Mouse (Mus musculus) heart, embryonic 15.5 days (tissue): ENCODE results near the gene Olfr128. TPM values are rescaled to one million over a fixed set of nuclear protein-coding genes. Genes with fewer than 3 reads are reported as not detected.
"Not testable (repeated sequence)": the region's sequence is repeated elsewhere in the genome, so short reads cannot be mapped to it uniquely, and the experiment has no call there.

Source experiments
- ATAC-seq: fragments of 200-750 bp; cut with Nextera tagmentation; replicated peaks from 2 replicates; pipeline ENCODE4 v1.8.0; 2017; ENCODE audit warnings: low read depth, moderate TSS enrichment; ENCODE audit not compliant: insufficient number of reproducible peaks, insufficient read depth, low FRiP score
- H3K27ac ChIP-seq: fragments of 300-500 bp; sonication (generic); 2 replicates; pipeline ENCODE4 v1.5.1; 2015; ENCODE audit warnings: mild to moderate bottlenecking, inconsistent platforms
- H3K27me3 ChIP-seq: fragments of 300-500 bp; sonication (generic); 2 replicates; pipeline ENCODE4 v1.6.1; 2015; ENCODE audit warnings: inconsistent platforms
- H3K36me3 ChIP-seq: fragments of 300-500 bp; sonication (generic); 2 replicates; pipeline ENCODE4 v1.6.1; 2015; ENCODE audit warnings: mild to moderate bottlenecking, inconsistent platforms
- H3K4me1 ChIP-seq: fragments of 300-500 bp; sonication (generic); replicated peaks from 2 replicates; pipeline ENCODE4 v1.6.1; 2015; ENCODE audit warnings: inconsistent platforms
- H3K4me2 ChIP-seq: fragments of 300-500 bp; sonication (generic); 2 replicates; pipeline ENCODE4 v1.6.1; 2015; ENCODE audit warnings: inconsistent platforms, mild to moderate bottlenecking, moderate library complexity
- H3K4me3 ChIP-seq: fragments of 300-500 bp; sonication (generic); 2 replicates; pipeline ENCODE4 v1.5.1; 2015; ENCODE audit warnings: mild to moderate bottlenecking, inconsistent platforms
- H3K9ac ChIP-seq: fragments of 300-500 bp; sonication (generic); 2 replicates; pipeline ENCODE4 v1.6.1; 2015; ENCODE audit warnings: mild to moderate bottlenecking, inconsistent platforms
- H3K9me3 ChIP-seq: fragments of 300-500 bp; sonication (generic); replicated peaks from 2 replicates; pipeline ENCODE4 v1.6.1; 2016; ENCODE audit warnings: inconsistent platforms
- WGBS: fragments of 180-500 bp; shearing (Covaris S2); methylation state at CpG from one replicate; pipeline ENCODE4 v1.1.7; 2015; ENCODE audit warnings: mixed read lengths; 5-methylcytosine and 5-hydroxymethylcytosine counted together
- polyA plus RNA-seq: library from polyadenylated mRNA; unstranded; fragments of >200 nt; fragmentation: Nextera tagmentation; extraction: Ambion mirVana; gene quantifications from 2 replicates; pipeline ENCODE4 v1.2.1, GENCODE M21; 2015

Gene Olfr128
- polyA plus RNA-seq: not detected in 2 replicates

DNA sequence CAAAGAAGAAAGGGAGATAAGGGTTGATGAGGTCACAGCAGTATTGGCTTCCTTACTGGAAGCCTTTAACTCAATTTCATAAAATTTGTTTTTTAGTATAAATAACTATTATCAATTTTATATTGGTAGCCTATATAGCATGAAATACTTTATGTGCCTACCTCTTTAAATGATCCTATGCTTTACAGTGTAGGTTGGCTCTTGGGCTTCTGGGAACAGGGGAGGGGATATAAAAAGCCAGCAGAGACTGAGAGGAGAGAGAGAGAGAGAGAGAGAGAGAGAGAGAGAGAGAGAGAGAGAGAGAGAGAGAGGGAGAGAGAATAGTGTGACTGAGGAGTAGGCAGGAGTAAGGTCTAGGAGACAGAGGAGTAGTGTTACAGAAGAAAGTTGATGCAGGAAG is at the start of gene Olfr128:
Gene Olfr128, plus strand, starts transcription at position 301 of the 400 bp plus-strand sequence.
- no peak within 1 kb of the TSS for H3K4me2 ChIP-seq
- no peak within 1 kb of the TSS for H3K9ac ChIP-seq
- H3K4me1 ChIP-seq: no peaks in the 10 kb centered on the region
- ATAC-seq: no peak
- H3K36me3 ChIP-seq: no peaks in the 10 kb centered on the region
- no peak within 1 kb of the TSS for H3K27ac ChIP-seq
- H3K27me3 ChIP-seq: no peaks in the 10 kb centered on the region
- H3K4me3 ChIP-seq: no peak within 1 kb of the TSS
- H3K9me3 ChIP-seq: no peaks in the 10 kb centered on the region

DNA sequence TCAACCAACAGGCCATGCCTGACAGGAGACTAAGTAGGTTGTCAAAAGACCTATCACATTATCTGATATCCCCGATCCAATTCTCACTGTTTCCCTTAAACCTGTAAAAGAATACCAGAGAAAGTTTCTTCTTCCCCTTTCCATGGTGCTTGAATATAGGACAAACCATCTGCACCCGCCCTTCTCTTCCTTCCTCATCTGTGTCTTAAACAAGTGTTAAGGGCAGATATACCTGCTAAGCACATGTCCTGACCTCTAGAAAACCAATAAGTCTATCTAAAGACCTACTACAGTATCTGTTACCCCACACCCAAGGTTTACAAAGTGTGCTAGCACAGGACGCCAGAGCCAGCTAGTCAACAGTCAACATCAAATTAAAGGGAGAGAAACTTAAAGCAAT is 46.5 kb upstream of the Olfr128 start:
- 71% methylated on average over 3 of the region's 3 CpGs for WGBS
- no peaks in the 10 kb centered on the region for H3K36me3 ChIP-seq
- no peak for ATAC-seq

DNA sequence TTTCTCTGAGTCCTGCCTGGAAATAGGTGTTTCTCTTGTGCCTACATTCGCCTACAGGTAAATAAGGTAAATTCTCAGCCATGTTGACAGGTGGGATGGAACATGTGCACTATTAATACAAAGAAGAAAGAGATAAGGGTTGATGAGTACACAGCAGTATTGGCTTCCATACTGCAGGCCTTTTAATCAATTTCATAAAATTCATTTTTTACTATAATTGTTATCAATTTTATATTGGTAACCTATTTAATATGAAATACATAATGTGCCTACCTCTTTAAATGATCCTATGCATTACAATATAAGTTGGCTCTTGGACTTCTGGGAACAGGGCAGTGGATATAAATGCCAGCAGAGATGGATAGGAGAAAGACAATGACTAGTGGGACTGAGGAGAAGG is 20.2 kb upstream of the Olfr128 start, which contains the start of gene Olfr127:
Gene Olfr127, plus strand, starts transcription at position 301 of the 400 bp plus-strand sequence.
- ATAC-seq: no peak
- Histone ChIP-seq H3K27me3 (no peaks in the 10 kb centered on the region), H3K4me2 (no peak within 1 kb of the TSS), H3K27ac (no peak within 1 kb of the TSS), H3K4me3 (no peak within 1 kb of the TSS), H3K36me3 (no peaks in the 10 kb centered on the region), H3K4me1 (no peaks in the 10 kb centered on the region), H3K9ac (no peak within 1 kb of the TSS), H3K9me3 (no peaks in the 10 kb centered on the region)
- 43% methylated on average over 1 of the region's 1 CpGs for WGBS

More for the DNA sequence above, 46.5 kb upstream of the Olfr128 start:
- no peaks in the 10 kb centered on the region for H3K9me3 ChIP-seq
- H3K4me2 ChIP-seq: no peak overlapping the region
- H3K4me3 ChIP-seq: no peak overlapping the region
- no peaks in the 10 kb centered on the region for H3K27me3 ChIP-seq
- no peak overlapping the region for H3K9ac ChIP-seq
- no peak overlapping the region for H3K27ac ChIP-seq
- no peaks in the 10 kb centered on the region for H3K4me1 ChIP-seq

DNA sequence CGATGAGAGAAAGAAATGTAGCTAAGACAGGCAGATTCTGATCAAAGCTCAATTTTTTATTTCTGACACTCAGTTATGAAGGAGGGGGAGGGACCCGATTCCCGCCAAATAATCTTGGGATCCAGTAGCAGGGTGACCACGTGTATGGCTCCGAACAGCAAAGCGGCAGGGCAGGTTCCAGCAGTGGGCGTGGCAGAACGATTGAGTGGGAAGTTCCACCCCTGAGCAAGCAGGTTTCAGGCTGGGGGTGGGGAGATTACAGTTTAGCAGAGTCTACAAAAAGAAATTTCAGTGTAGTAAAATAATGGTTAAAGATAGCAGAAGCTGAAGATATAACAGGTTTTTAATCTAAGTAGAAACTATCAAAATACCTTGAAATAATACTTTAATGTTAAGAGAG is 13.5 kb upstream of the Olfr128 start:
- H3K4me1 ChIP-seq, H3K4me2 ChIP-seq, H3K27ac ChIP-seq, H3K27me3 ChIP-seq, ATAC-seq, H3K4me3 ChIP-seq, H3K9ac ChIP-seq, H3K9me3 ChIP-seq, H3K36me3 ChIP-seq: not testable (repeated sequence)
- WGBS: 51% methylated on average over 8 of the region's 8 CpGs

DNA sequence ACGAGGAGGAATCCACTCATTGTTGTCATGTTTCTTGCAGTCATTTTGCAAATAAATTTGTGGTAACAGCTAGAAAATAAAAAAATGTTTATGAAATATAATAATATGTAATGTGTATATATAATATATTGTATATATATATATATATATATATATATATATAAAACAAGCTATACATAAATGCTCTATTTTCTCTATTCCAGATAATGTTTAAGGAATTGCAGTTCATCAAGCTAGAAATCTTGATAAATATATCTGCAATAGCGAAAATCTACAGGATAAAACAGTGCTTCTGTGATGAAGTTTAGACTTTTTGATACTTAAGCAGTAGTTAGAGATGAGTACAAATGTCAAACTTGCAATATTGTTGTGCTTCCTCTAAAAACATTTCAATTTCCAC is 32.6 kb downstream of the Olfr128 start, which contains the start of gene Olfr761:
Gene Olfr761, minus strand, starts transcription at position 101 of the 400 bp plus-strand sequence.
- Histone ChIP-seq H3K4me3 (no peak within 1 kb of the TSS), H3K9ac (no peak within 1 kb of the TSS), H3K36me3 (no peaks in the 10 kb centered on the region), H3K9me3 (no peaks in the 10 kb centered on the region), H3K4me1 (no peaks in the 10 kb centered on the region), H3K4me2 (no peak within 1 kb of the TSS), H3K27ac (no peak within 1 kb of the TSS), H3K27me3 (no peaks in the 10 kb centered on the region)
- ATAC-seq: no peak
- 68% methylated on average over 2 of the region's 2 CpGs for WGBS

DNA sequence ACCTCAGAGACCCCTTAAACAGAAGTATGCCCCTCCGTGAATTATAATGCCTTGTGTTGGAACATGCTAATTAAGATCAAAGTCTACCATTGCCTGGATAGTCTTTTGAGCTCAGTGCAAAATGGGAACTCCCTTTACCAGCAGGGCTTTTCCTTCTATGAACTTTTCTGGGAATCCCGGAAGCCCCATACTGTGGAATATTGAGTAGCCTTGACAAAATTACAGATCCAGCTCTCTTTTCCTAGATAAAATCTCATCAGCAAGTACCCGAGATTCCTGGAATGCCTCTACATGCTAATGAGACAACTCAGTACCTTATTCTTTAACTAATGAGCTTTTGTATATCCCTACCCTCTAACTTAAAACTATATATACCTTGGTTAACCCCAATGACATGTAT is 53.2 kb downstream of the Olfr128 start:
- Histone ChIP-seq H3K4me3 (no peak overlapping the region), H3K9ac (no peak overlapping the region), H3K4me1 (no peaks in the 10 kb centered on the region), H3K9me3 (no peaks in the 10 kb centered on the region), H3K27me3 (no peaks in the 10 kb centered on the region), H3K27ac (no peak overlapping the region), H3K4me2 (no peak overlapping the region), H3K36me3 (no peaks in the 10 kb centered on the region)
- ATAC-seq: no peak
- whole genome bisulfite sequencing: 76% methylated on average over 3 of the region's 3 CpGs

Other genes starting within 250 kb of the Olfr128 start
- not detected in 2 replicates for gene Olfr119, start 224.0 kb upstream of the Olfr128 start, polyA plus RNA-seq
- not detected in 2 replicates for gene Olfr120, start 198.7 kb upstream of the Olfr128 start, polyA plus RNA-seq
- not detected in 2 replicates for gene Olfr121, start 171.7 kb upstream of the Olfr128 start, polyA plus RNA-seq
- gene Olfr122, start 151.9 kb upstream of the Olfr128 start, polyA plus RNA-seq: not detected in 2 replicates
- gene Olfr123, start 127.0 kb upstream of the Olfr128 start, polyA plus RNA-seq: not detected in 2 replicates
- not detected in 2 replicates for gene Olfr124, start 120.7 kb upstream of the Olfr128 start, polyA plus RNA-seq
- gene Olfr125, start 87.6 kb upstream of the Olfr128 start, polyA plus RNA-seq: not detected in 2 replicates
- gene Olfr126, start 73.1 kb upstream of the Olfr128 start, polyA plus RNA-seq: not detected in 2 replicates
- gene Olfr127, start 20.1 kb upstream of the Olfr128 start, polyA plus RNA-seq: not detected in 2 replicates
- gene Olfr761, start 32.5 kb downstream of the Olfr128 start, polyA plus RNA-seq: not detected in 2 replicates
- not detected in 2 replicates for gene Olfr129, start 139.5 kb downstream of the Olfr128 start, polyA plus RNA-seq
- gene Olfr130, start 143.4 kb downstream of the Olfr128 start, polyA plus RNA-seq: not detected in 2 replicates
- gene Olfr131, start 168.1 kb downstream of the Olfr128 start, polyA plus RNA-seq: not detected in 2 replicates
- gene Olfr132, start 214.0 kb downstream of the Olfr128 start, polyA plus RNA-seq: not detected in 2 replicates
- gene Olfr133, start 224.7 kb downstream of the Olfr128 start, polyA plus RNA-seq: not detected in 2 replicates